Mouse (Mus musculus): Measurements from ENCODE around the gene Ccar1. TPM values are rescaled to one million over a fixed set of nuclear protein-coding genes. Genes with fewer than 3 reads are reported as not detected.
"Not testable (repeated sequence)": the region's sequence is repeated elsewhere in the genome, so short reads cannot be mapped to it uniquely, and the experiment has no call there.

Ccar1 gene
- polyA plus RNA-seq, 1 experiment, result 44.4 TPM

DNA sequence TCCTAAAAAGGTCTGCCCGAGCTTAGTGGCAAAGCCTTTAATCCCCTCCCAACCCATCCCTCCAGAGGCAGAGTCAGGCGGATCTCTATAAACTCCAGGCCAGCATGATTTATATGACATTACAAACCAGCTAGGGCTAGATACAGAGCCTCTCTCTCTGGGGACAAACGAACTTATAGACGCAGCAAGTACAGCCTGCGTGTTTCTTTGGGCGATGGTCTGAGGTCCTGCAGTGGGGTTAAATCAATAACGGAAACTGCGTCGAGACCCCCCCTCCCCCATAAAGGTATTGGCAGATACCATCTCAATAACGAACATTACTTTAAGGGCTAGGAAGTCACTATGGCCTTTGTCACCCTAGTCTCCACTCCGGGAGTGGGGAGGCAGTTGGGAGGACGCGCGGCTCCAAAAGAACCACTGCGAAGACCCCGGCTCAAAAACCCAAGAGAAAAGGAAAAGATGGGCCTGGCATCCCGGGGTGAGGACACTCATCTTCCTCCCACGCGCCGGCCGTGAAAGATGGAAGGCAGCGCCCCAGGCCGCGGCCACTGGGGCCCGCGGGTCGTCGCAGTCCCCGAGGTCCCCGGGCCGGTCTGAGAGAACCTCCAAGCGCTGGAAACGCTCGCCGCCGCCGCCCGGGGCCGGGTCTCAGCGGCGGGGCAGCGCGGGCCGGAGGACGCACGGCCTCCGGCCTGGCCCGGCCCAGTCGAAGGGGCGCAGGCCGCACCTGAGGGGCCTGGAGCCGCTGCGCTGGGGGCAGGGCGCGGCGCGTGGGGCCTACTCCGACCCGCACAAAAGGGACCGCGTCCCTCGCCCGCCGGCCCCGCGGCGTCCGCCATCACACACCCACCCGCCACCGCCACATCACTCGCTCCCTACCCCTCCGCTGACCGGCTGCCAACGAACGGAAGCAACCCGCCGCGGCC lies 572 bp downstream of the Ccar1 start:
- Histone ChIP-seq H3K4me1 (ENCODE audit: control insufficient read depth, insufficient read depth, insufficient read length) (peaks cover 4% of the 10 kb centered on the region; the same call in 1 of the 2 replicates), H3K4me3 (ENCODE audit: extremely low read depth, insufficient read depth, insufficient read length) (peak overlapping the region; percentile 100), H3K36me3 (ENCODE audit: control insufficient read depth, insufficient read depth, low read length) (peaks cover 20% of the 10 kb centered on the region), H3K27me3 (ENCODE audit: control insufficient read depth, insufficient read depth, low read length) (no peaks in the 10 kb centered on the region; the same call in 1 of the 2 replicates), H3K27ac (ENCODE audit: insufficient read depth, low read length) (peak overlapping the region; percentile 96)
- no peak for DNase-seq (ENCODE audit: low read depth in 1 of 2, low spot score in 2 of 2)
- under 1% methylated on average over 61 of the region's 78 CpGs for WGBS
- TF ChIP-seq CTCF (IDR thresholded peaks at IDR 0.05; ENCODE audit: extremely low read depth, insufficient read depth, insufficient read length, insufficient replicate concordance) (no peak), POLR2A (IDR thresholded peaks at IDR 0.05; ENCODE audit: low read depth, low read length) (no peak)

- not testable (repeated sequence) for H3K4me3 ChIP-seq (ENCODE audit: extremely low read depth, insufficient read depth, insufficient read length); H3K27me3 ChIP-seq (ENCODE audit: control insufficient read depth, insufficient read depth, low read length); H3K4me1 ChIP-seq (ENCODE audit: control insufficient read depth, insufficient read depth, insufficient read length); H3K27ac ChIP-seq (ENCODE audit: insufficient read depth, low read length)
- peak in 1 of 2 experiments; percentile 12 for DNase-seq (ENCODE audit: low read depth in 1 of 2, low spot score in 2 of 2)
- peaks cover 44% of the 10 kb centered on the region for H3K36me3 ChIP-seq (ENCODE audit: control insufficient read depth, insufficient read depth, low read length)
- 91% methylated on average over 1 of the region's 1 CpGs for WGBS
Observed at GRCm38 (mm10) chr10:62781776-62782175, 10.3 kb downstream of the Ccar1 start.

DNA sequence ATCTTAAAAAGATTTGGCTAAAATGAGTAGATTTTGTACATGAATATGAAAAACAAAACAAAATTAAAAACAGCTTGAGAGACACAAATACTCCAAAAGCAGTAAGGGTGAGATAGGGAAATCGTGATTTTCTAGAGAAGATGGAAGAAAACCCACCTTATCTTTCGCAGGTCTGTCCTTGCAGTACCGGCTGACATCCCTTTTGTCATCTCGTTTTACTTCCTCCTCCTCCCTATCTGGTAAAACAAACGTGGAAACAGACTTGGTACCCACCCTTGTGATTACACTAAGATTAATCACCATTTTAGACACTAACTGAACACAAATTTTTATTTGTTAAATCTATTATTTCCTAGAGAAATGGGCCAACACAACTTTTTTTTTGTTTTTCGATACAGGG lies 41.3 kb downstream of the Ccar1 start:
- Histone ChIP-seq H3K27ac (ENCODE audit: insufficient read depth, low read length) (no peak overlapping the region), H3K4me3 (ENCODE audit: extremely low read depth, insufficient read depth, insufficient read length) (no peak overlapping the region), H3K27me3 (ENCODE audit: control insufficient read depth, insufficient read depth, low read length) (no peaks in the 10 kb centered on the region), H3K4me1 (ENCODE audit: control insufficient read depth, insufficient read depth, insufficient read length) (no peaks in the 10 kb centered on the region), H3K36me3 (ENCODE audit: control insufficient read depth, insufficient read depth, low read length) (peaks cover 50% of the 10 kb centered on the region)
- TF ChIP-seq POLR2A (IDR thresholded peaks at IDR 0.05; ENCODE audit: low read depth, low read length) (no peak), CTCF (IDR thresholded peaks at IDR 0.05; ENCODE audit: extremely low read depth, insufficient read depth, insufficient read length, insufficient replicate concordance) (no peak)
- no peak for DNase-seq (ENCODE audit: low read depth in 1 of 2, low spot score in 2 of 2)
- WGBS, result 85% methylated on average over 6 of the region's 6 CpGs

- H3K27ac ChIP-seq (ENCODE audit: insufficient read depth, low read length), result no peak overlapping the region
- WGBS, result 68% methylated on average over 4 of the region's 4 CpGs
- no peak overlapping the region for H3K4me3 ChIP-seq (ENCODE audit: extremely low read depth, insufficient read depth, insufficient read length)
- TF ChIP-seq CTCF (IDR thresholded peaks at IDR 0.05; ENCODE audit: extremely low read depth, insufficient read depth, insufficient read length, insufficient replicate concordance), result no peak
- no peak for TF ChIP-seq POLR2A (IDR thresholded peaks at IDR 0.05; ENCODE audit: low read depth, low read length)
- no peaks in the 10 kb centered on the region for H3K27me3 ChIP-seq (ENCODE audit: control insufficient read depth, insufficient read depth, low read length)
- no peaks in the 10 kb centered on the region for H3K4me1 ChIP-seq (ENCODE audit: control insufficient read depth, insufficient read depth, insufficient read length)
- H3K36me3 ChIP-seq (ENCODE audit: control insufficient read depth, insufficient read depth, low read length), result peaks cover 16% of the 10 kb centered on the region; the same call in 1 of the 2 replicates
- no peak for DNase-seq (ENCODE audit: low read depth in 1 of 2, low spot score in 2 of 2)
Observed at GRCm38 (mm10) chr10:62739961-62740737, 51.9 kb downstream of the Ccar1 start.

DNA sequence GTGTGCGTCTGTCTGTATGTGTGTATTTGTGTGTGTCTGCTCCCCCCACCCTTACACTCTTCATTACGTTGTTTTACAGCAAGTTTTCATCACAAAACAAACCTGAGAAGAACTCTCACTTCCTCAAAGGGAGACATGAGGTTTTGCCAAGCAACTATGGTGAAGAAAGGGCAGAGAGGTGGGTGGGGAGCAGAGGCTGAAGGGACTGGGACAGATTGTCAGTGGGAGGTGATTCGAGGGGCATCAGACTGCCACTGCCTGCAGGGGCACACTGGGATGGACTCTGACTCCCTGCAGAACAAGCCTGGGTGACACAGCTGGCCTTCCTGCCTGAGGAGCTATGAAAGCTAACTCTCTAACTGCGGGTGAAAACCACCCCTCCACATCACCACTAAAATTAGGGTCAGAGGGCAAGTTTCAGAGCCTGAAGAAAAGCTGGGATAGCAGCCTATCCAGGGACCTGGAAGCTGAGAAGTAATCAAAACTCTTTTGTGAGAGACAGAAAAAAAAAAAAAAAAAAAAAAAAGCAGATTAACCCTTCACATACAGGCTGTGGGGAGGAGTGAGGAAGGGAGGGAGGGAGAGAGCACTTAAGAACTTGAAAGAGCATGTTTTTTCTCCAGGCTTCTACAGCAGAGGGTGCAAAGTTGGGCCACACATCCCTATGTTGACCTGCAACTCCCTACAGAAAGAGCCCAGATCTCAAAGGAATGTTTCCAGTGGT lies 55.0 kb downstream of the Ccar1 start:
- 27% methylated on average over 4 of the region's 4 CpGs for WGBS
- H3K36me3 ChIP-seq (ENCODE audit: control insufficient read depth, insufficient read depth, low read length), result peaks cover 3% of the 10 kb centered on the region; the same call in 1 of the 2 replicates
- H3K27ac ChIP-seq (ENCODE audit: insufficient read depth, low read length), result no peak overlapping the region
- no peak overlapping the region for H3K4me3 ChIP-seq (ENCODE audit: extremely low read depth, insufficient read depth, insufficient read length)
- H3K4me1 ChIP-seq (ENCODE audit: control insufficient read depth, insufficient read depth, insufficient read length), result no peaks in the 10 kb centered on the region
- TF ChIP-seq CTCF (IDR thresholded peaks at IDR 0.05; ENCODE audit: extremely low read depth, insufficient read depth, insufficient read length, insufficient replicate concordance) (no peak), POLR2A (IDR thresholded peaks at IDR 0.05; ENCODE audit: low read depth, low read length) (no peak)
- no peaks in the 10 kb centered on the region for H3K27me3 ChIP-seq (ENCODE audit: control insufficient read depth, insufficient read depth, low read length)
- no peak for DNase-seq (ENCODE audit: low read depth in 1 of 2, low spot score in 2 of 2)

- WGBS, result 69% methylated on average over 10 of the region's 10 CpGs
- TF ChIP-seq POLR2A (IDR thresholded peaks at IDR 0.05; ENCODE audit: low read depth, low read length) (no peak), CTCF (IDR thresholded peaks at IDR 0.05; ENCODE audit: extremely low read depth, insufficient read depth, insufficient read length, insufficient replicate concordance) (no peak)
- Histone ChIP-seq H3K4me3 (ENCODE audit: extremely low read depth, insufficient read depth, insufficient read length) (no peak overlapping the region), H3K27me3 (ENCODE audit: control insufficient read depth, insufficient read depth, low read length) (peaks cover 5% of the 10 kb centered on the region; the same call in 1 of the 2 replicates), H3K4me1 (ENCODE audit: control insufficient read depth, insufficient read depth, insufficient read length) (no peaks in the 10 kb centered on the region; the same call in 1 of the 2 replicates), H3K27ac (ENCODE audit: insufficient read depth, low read length) (no peak overlapping the region), H3K36me3 (ENCODE audit: control insufficient read depth, insufficient read depth, low read length) (no peaks in the 10 kb centered on the region)
- DNase-seq (ENCODE audit: low read depth in 1 of 2, low spot score in 2 of 2), result no peak
Observed at GRCm38 (mm10) chr10:62730826-62731225, 61.3 kb downstream of the Ccar1 start.

Measured in spleen, adult 2 months (tissue).